Mouse (Mus musculus) forebrain, embryonic 14.5 days (tissue): ENCODE results near the gene Psmc3. TPM values are rescaled to one million over a fixed set of nuclear protein-coding genes. Genes with fewer than 3 reads are reported as not detected.

ENCODE experiments used
- ATAC-seq: fragments of 200-750 bp; cut with Nextera tagmentation; 2 replicates; pipeline ENCODE4 v1.8.0; 2017; ENCODE audit warnings: mild to moderate bottlenecking, moderate library complexity
- DNase-seq: peaks from one replicate; pipeline ENCODE4 v3.0.0-alpha.2; 2015; ENCODE audit warnings: low spot score
- H3K27ac ChIP-seq: fragments of 300-500 bp; sonication (generic); 2 replicates; pipeline ENCODE4 v1.5.1; 2014; ENCODE audit warnings: low read depth, mild to moderate bottlenecking, control low read depth, low read length, moderate library complexity
- H3K27me3 ChIP-seq: fragments of 300-500 bp; sonication (generic); replicated peaks from 2 replicates; pipeline ENCODE4 v1.6.1; 2014; ENCODE audit warnings: low read length, control low read depth, mixed read lengths; ENCODE audit not compliant: control insufficient read depth, insufficient read depth
- H3K36me3 ChIP-seq: fragments of 300-500 bp; sonication (generic); 2 replicates; pipeline ENCODE4 v1.6.1; 2014; ENCODE audit warnings: low read length, control low read depth; ENCODE audit not compliant: control insufficient read depth, insufficient read depth
- H3K4me1 ChIP-seq: fragments of 300-500 bp; sonication (generic); 2 replicates; pipeline ENCODE4 v1.6.1; 2014; ENCODE audit warnings: antibody characterized with exemption, low read length, control low read depth; ENCODE audit not compliant: control insufficient read depth, insufficient read depth
- H3K4me2 ChIP-seq: fragments of 300-500 bp; sonication (generic); 2 replicates; pipeline ENCODE4 v1.6.1; 2014; ENCODE audit warnings: mild to moderate bottlenecking, control low read depth, low read length
- H3K4me3 ChIP-seq: fragments of 300-500 bp; sonication (generic); 2 replicates; pipeline ENCODE4 v1.5.1; 2014; ENCODE audit warnings: low read depth, low read length, control low read depth
- H3K9ac ChIP-seq: fragments of 300-500 bp; sonication (generic); 2 replicates; pipeline ENCODE4 v1.6.1; 2014; ENCODE audit warnings: mild to moderate bottlenecking, low read length, control low read depth, moderate library complexity
- H3K9me3 ChIP-seq: fragments of 300-500 bp; sonication (generic); replicated peaks from 2 replicates; pipeline ENCODE4 v1.6.1; 2016; ENCODE audit warnings: low read length, control low read depth, mixed read lengths; ENCODE audit not compliant: control insufficient read depth
- WGBS: fragments of 180-500 bp; shearing (Covaris S2); extraction: QIAGEN DNeasy Blood & Tissue Kit; methylation state at CpG from one replicate; pipeline ENCODE4 v1.1.7; 2014; 5-methylcytosine and 5-hydroxymethylcytosine counted together
- polyA plus RNA-seq: library from polyadenylated mRNA; unstranded; fragments of >200 nt; fragmentation: Nextera tagmentation; extraction: Ambion mirVana; gene quantifications from 2 replicates; pipeline ENCODE4 v1.2.1, GENCODE M21; 2014

The Psmc3 gene
- polyA plus RNA-seq, 1 experiment from 2014 or later, result 298 TPM

DNA sequence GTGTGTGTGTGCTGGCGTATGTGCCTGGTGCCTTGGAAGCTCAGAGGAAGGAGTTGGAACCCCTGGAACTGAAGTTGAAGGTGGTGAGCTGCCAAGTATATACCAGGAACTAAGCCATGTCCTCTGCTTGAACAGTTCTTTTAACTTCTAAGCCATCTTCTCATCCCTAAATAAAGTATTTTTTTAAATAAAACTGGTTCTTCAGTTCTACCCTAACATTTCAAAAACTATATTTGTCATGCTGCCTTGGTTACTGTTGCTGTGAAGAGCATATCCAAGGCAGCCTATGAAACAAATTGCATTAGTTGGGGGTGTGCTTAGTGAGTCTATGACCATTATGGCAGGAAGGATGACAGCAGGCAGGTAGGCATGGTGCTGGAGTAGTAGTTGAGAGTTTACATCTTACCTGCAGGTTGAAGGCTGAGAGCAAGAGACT is 28.7 kb upstream of the Psmc3 start:
- Histone ChIP-seq H3K27ac (no peak overlapping the region), H3K36me3 (peaks cover 8% of the 10 kb centered on the region), H3K4me2 (no peak overlapping the region), H3K9me3 (no peaks in the 10 kb centered on the region), H3K9ac (no peak overlapping the region), H3K27me3 (no peaks in the 10 kb centered on the region), H3K4me1 (no peaks in the 10 kb centered on the region), H3K4me3 (no peak overlapping the region)
- no peak for ATAC-seq
- 82% methylated on average over 1 of the region's 1 CpGs for WGBS
- DNase-seq, result no peak

DNA sequence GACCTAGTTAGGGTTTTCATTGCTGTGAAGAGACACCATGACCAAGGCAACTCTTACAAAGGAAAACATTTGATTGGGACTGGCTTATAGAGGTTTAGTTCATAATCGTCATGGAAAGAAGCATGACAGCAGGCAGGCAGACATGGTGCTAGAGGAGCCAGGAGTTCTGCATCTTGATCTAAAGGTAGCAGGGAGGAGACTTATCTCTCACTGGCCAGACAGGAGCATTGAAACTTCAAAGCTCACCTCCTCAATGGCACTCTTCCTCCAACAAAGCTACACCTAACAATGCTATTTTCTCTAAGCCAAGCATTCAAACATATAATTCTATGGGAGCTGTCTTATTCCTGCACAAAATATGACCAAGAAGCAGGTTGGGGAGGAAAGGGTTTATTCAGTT is 27.3 kb upstream of the Psmc3 start:
- H3K9me3 ChIP-seq, result no peaks in the 10 kb centered on the region
- H3K27ac ChIP-seq, result no peak overlapping the region
- ATAC-seq (no peak), DNase-seq (no peak)
- WGBS, result 82% methylated on average over 1 of the region's 1 CpGs
- H3K4me3 ChIP-seq, result no peak overlapping the region
- no peaks in the 10 kb centered on the region for H3K27me3 ChIP-seq
- no peak overlapping the region for H3K4me2 ChIP-seq
- no peaks in the 10 kb centered on the region for H3K4me1 ChIP-seq
- H3K9ac ChIP-seq, result no peak overlapping the region
- no peaks in the 10 kb centered on the region for H3K36me3 ChIP-seq

DNA sequence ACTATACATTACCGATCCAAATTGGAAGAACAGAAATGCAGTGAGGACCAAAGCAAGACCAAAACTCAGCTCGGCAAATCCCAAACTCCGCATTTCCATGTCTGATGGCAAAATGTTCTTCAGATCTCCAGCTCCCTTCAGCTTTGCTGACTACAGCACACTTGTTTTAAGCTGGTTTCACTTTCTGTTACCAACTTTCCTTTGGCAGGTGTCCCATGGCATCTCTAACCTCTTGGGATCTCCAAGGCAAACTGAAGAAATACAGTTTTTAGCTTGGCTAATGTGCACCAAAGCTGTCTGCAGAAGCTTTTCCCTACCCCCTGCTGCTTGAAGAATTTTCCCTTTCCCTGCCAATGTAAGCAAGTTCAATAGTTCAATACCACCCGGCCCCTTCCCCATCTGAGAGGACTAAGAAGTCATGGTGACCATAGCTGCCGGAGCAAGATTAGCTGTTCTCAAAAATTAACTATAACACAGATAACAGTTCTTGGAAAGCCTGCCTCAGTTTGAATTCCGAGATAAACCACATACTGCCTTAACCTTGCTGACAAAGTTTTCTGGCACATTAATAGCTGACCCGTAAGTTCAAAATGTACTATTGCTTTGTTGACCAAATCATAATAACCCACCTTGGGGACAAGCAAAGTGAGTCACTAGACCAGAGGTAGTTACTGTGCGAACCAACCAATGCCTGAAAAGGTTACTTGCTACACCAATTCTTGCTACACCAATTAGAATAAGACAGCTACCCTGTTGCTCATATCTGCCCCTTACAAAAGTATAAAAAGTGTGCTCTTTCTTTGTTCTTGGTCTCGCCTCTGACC is 26.2 kb upstream of the Psmc3 start:
- 86% methylated on average over 9 of the region's 9 CpGs for WGBS
- Histone ChIP-seq H3K4me1 (no peaks in the 10 kb centered on the region), H3K36me3 (no peaks in the 10 kb centered on the region), H3K27me3 (no peaks in the 10 kb centered on the region), H3K4me3 (no peak overlapping the region), H3K9ac (no peak overlapping the region), H3K9me3 (no peaks in the 10 kb centered on the region), H3K4me2 (no peak overlapping the region), H3K27ac (no peak overlapping the region)
- ATAC-seq (no peak), DNase-seq (no peak)

DNA sequence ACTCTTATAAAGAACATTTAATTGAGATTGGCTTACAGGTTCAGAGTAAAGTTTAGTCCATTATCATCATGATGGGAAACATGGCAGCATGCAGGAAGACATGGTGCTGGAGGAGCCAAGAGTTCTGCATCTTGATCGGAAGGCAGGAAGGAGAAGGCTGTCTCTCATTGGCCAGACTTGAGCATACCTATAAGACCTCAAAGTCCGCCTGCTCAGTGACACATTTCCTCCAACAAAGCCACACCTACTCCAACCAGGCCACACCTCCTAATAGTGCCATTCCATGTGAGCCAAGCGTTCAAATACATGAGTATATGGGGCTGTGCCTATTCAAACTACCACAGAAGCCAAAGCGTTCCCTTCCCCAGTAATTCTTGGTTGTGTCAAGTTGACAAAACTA is 22.6 kb upstream of the Psmc3 start:
- DNase-seq (no peak), ATAC-seq (no peak)
- H3K4me1 ChIP-seq, result no peaks in the 10 kb centered on the region
- no peak overlapping the region for H3K27ac ChIP-seq
- no peaks in the 10 kb centered on the region for H3K27me3 ChIP-seq
- H3K9me3 ChIP-seq, result no peaks in the 10 kb centered on the region
- no peaks in the 10 kb centered on the region for H3K36me3 ChIP-seq
- 88% methylated on average over 4 of the region's 4 CpGs for WGBS
- H3K4me3 ChIP-seq, result no peak overlapping the region
- no peak overlapping the region for H3K4me2 ChIP-seq
- H3K9ac ChIP-seq, result no peak overlapping the region

- no peak overlapping the region for H3K27ac ChIP-seq
- no peak overlapping the region for H3K9ac ChIP-seq
- H3K4me3 ChIP-seq, result no peak overlapping the region
- H3K9me3 ChIP-seq, result no peaks in the 10 kb centered on the region
- ATAC-seq (no peak; the same call in 1 of the 2 replicates), DNase-seq (no peak)
- H3K4me2 ChIP-seq, result no peak overlapping the region
- no peaks in the 10 kb centered on the region for H3K27me3 ChIP-seq
- WGBS, result 19% methylated on average over 3 of the region's 3 CpGs
- H3K4me1 ChIP-seq, result no peaks in the 10 kb centered on the region
- H3K36me3 ChIP-seq, result no peaks in the 10 kb centered on the region
Observed at GRCm38 (mm10) chr2:91033000-91033399, 20.8 kb upstream of the Psmc3 start.

DNA sequence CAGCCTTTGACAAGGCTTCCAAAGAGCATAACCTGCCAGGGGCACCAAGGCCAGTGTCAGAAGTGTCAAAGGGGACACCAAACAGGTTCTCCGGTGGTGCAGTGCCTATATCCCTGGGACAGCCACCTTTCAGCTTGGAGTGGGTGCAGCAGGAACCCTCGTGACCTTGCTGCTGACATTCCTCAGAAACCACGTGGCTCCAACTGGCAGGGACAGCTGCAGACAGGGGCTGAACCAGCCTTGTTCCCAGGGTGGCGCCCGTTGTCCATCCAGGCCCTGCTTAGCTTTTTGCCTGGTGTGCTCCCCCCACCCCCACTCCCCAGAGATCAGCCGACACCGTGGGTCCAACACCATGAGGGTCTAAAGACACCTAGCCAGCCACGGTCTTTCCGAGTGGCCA is 18.4 kb upstream of the Psmc3 start, which contains the start of gene Rapsn:
Rapsn (plus strand) TSS at position 236 of the 400 bp plus-strand sequence.
- Histone ChIP-seq H3K36me3 (no peaks in the 10 kb centered on the region), H3K4me2 (no peak within 1 kb of the TSS), H3K4me3 (no peak within 1 kb of the TSS), H3K9ac (no peak within 1 kb of the TSS), H3K27ac (no peak within 1 kb of the TSS), H3K9me3 (no peaks in the 10 kb centered on the region), H3K4me1 (no peaks in the 10 kb centered on the region), H3K27me3 (no peaks in the 10 kb centered on the region)
- 73% methylated on average over 9 of the region's 9 CpGs for WGBS
- DNase-seq (no peak), ATAC-seq (no peak)

GRCm38 (mm10) chr2:91041786-91042185 is 12.0 kb upstream of the Psmc3 start:
- Histone ChIP-seq H3K9ac (no peak overlapping the region), H3K27ac (no peak overlapping the region), H3K4me2 (no peak overlapping the region), H3K4me3 (no peak overlapping the region), H3K36me3 (no peaks in the 10 kb centered on the region), H3K27me3 (no peaks in the 10 kb centered on the region), H3K9me3 (no peaks in the 10 kb centered on the region), H3K4me1 (no peaks in the 10 kb centered on the region)
- ATAC-seq (no peak), DNase-seq (no peak)
- WGBS, result 58% methylated on average over 8 of the region's 8 CpGs

GRCm38 (mm10) chr2:91042651-91043398 is 11.0 kb upstream of the Psmc3 start:
- Histone ChIP-seq H3K27me3 (no peaks in the 10 kb centered on the region), H3K4me2 (no peak overlapping the region), H3K27ac (no peak overlapping the region), H3K9me3 (no peaks in the 10 kb centered on the region), H3K36me3 (no peaks in the 10 kb centered on the region), H3K4me3 (no peak overlapping the region), H3K9ac (peak overlapping the region; percentile 21; the same call in 1 of the 2 replicates), H3K4me1 (no peaks in the 10 kb centered on the region)
- DNase-seq, result no peak
- ATAC-seq, result no peak
- WGBS, result 67% methylated on average over 21 of the region's 21 CpGs

GRCm38 (mm10) chr2:91044727-91045126 is 9.1 kb upstream of the Psmc3 start:
- DNase-seq (no peak), ATAC-seq (no peak)
- no peaks in the 10 kb centered on the region for H3K27me3 ChIP-seq
- no peaks in the 10 kb centered on the region for H3K9me3 ChIP-seq
- no peak overlapping the region for H3K4me2 ChIP-seq
- no peak overlapping the region for H3K9ac ChIP-seq
- WGBS, result 86% methylated on average over 13 of the region's 13 CpGs
- H3K27ac ChIP-seq, result no peak overlapping the region
- H3K4me1 ChIP-seq, result no peaks in the 10 kb centered on the region
- no peaks in the 10 kb centered on the region for H3K36me3 ChIP-seq
- no peak overlapping the region for H3K4me3 ChIP-seq
